ENCODE assay signal across 20 mouse cellular contexts in the genomic region with DNA sequence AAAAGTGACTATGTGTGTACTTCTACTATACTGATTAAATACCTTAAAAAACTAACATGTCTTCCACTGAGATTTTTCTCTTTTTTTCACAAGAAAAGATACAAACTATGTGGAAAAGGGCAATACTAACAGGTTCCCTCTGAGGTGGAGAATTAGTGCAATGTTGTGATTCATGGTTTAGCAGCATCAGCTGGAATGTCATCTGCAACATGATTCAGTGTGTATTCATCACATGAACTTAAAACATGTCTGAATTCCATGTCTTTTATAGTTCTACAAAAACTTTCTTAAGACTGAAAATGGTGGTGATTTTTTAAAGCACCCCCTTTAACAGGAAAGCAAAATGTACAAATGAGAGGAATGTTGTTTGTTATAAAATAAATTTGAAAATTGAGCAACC.
DNase-seq lines count a peak whose midpoint lies in the region; ATAC-seq and TF ChIP-seq lines count a peak whose summit lies in the region.
"Had no signal": no experiment of that assay in that cellular context is flagged by ENCODE, and none has a peak within 500 bp of the region (broad histone marks: within the 10 kb centered on the region; RNA-seq: fewer than 3 reads in every experiment).

No protein-coding gene starts in this region.

- H3K4me1 ChIP-seq in forebrain, embryonic 15.5 days, result peaks cover 7% of the 10 kb centered on the region
- no peaks in the 10 kb centered on the region; the same call in 1 of the 2 replicates for H3K4me1 ChIP-seq in forebrain, embryonic 16.5 days (replicated peaks; ENCODE audit: control insufficient read depth, insufficient read depth, low read length)
- peaks cover 3% of the 10 kb centered on the region; the same call in 1 of the 2 replicates for H3K4me1 ChIP-seq in embryonic fibroblast, embryonic 13.5 days (ENCODE audit: control insufficient read depth, insufficient read depth, low read length)
- H3K4me1 ChIP-seq in midbrain, embryonic 16.5 days (ENCODE audit: control insufficient read depth, insufficient read depth, low read length), result peaks cover 6% of the 10 kb centered on the region
- H3K4me1 ChIP-seq: embryonic facial prominence, embryonic 15.5 days had no signal

- H3K36me3 ChIP-seq in forebrain, embryonic 15.5 days, result no peaks in the 10 kb centered on the region
- no peaks in the 10 kb centered on the region for H3K36me3 ChIP-seq in forebrain, embryonic 16.5 days (ENCODE audit: control insufficient read depth, insufficient read depth)
- no peaks in the 10 kb centered on the region for H3K36me3 ChIP-seq in midbrain, embryonic 16.5 days (ENCODE audit: control insufficient read depth, insufficient read depth, low read length)
- H3K36me3 ChIP-seq: embryonic facial prominence, embryonic 13.5 days; embryonic facial prominence, embryonic 15.5 days had no signal

- H3K4me2 ChIP-seq in forebrain, embryonic 15.5 days (replicated peaks), result no peak overlapping the region
- H3K4me2 ChIP-seq in forebrain, embryonic 16.5 days (ENCODE audit: low read length), result no peak overlapping the region
- H3K4me2 ChIP-seq in midbrain, embryonic 16.5 days (ENCODE audit: low read length), result no peak overlapping the region

- no peaks in the 10 kb centered on the region for H3K27me3 ChIP-seq in forebrain, embryonic 15.5 days
- no peaks in the 10 kb centered on the region for H3K27me3 ChIP-seq in forebrain, embryonic 16.5 days (replicated peaks; ENCODE audit: control insufficient read depth, insufficient read depth, low read length)
- no peaks in the 10 kb centered on the region for H3K27me3 ChIP-seq in midbrain, embryonic 16.5 days (ENCODE audit: control insufficient read depth, insufficient read depth, low read depth, low read length)
- H3K27me3 ChIP-seq: embryonic facial prominence, embryonic 13.5 days; embryonic facial prominence, embryonic 15.5 days; forebrain, embryonic 13.5 days had no signal

- DNase-seq in NIH3T3 (ENCODE audit: low read depth), result peak; percentile 55
- DNase-seq in T-cell, adult 2 months (ENCODE audit: low spot score), result no peak
- DNase-seq: adrenal gland, adult 8-10 months; adrenal gland, postnatal 14 days; adrenal gland, postnatal 36 days; cerebellum, adult 11-12 months; cerebellum, adult 2 months; cerebellum, adult 9-10 months; cerebellum, postnatal 10 days; cerebellum, postnatal 25 days; forebrain, postnatal 0 days had no signal

- H3K9ac ChIP-seq in forebrain, embryonic 15.5 days (replicated peaks), result no peak overlapping the region
- H3K9ac ChIP-seq in forebrain, embryonic 16.5 days (replicated peaks; ENCODE audit: low read depth, low read length), result no peak overlapping the region
- no peak overlapping the region for H3K9ac ChIP-seq in midbrain, embryonic 16.5 days (ENCODE audit: low read depth, low read length)
- H3K9ac ChIP-seq: embryonic facial prominence, embryonic 13.5 days; embryonic facial prominence, embryonic 15.5 days; forebrain, embryonic 13.5 days had no signal

- H3K4me3 ChIP-seq in forebrain, embryonic 15.5 days, result no peak overlapping the region
- H3K4me3 ChIP-seq in forebrain, embryonic 16.5 days (replicated peaks; ENCODE audit: low read length), result no peak overlapping the region
- no peak overlapping the region for H3K4me3 ChIP-seq in embryonic fibroblast, embryonic 13.5 days (ENCODE audit: insufficient read depth, low read length)
- no peak overlapping the region for H3K4me3 ChIP-seq in midbrain, embryonic 16.5 days (ENCODE audit: low read depth, low read length)
- H3K4me3 ChIP-seq: embryonic facial prominence, embryonic 13.5 days; embryonic facial prominence, embryonic 15.5 days; forebrain, embryonic 13.5 days had no signal

- no peak for ATAC-seq in forebrain, embryonic 15.5 days (replicated peaks)
- no peak for ATAC-seq in forebrain, embryonic 16.5 days
- no peak for ATAC-seq in midbrain, embryonic 16.5 days
- ATAC-seq in frontal cortex, adult (ENCODE audit: low TSS enrichment), result no peak
- ATAC-seq: activated CD4-positive, CD25-positive, alpha-beta regulatory T cell, adult 4 months had no signal

- H3K27ac ChIP-seq in forebrain, embryonic 15.5 days (replicated peaks), result peak overlapping the region; percentile 69; the same call in 1 of the 2 replicates
- no peak overlapping the region for H3K27ac ChIP-seq in forebrain, embryonic 16.5 days (ENCODE audit: low read length)
- peak overlapping the region; percentile 92; the same call in 1 of the 2 replicates for H3K27ac ChIP-seq in embryonic fibroblast, embryonic 13.5 days (ENCODE audit: insufficient read depth, low read length)
- no peak overlapping the region for H3K27ac ChIP-seq in midbrain, embryonic 16.5 days (ENCODE audit: low read length)
- H3K27ac ChIP-seq: embryonic facial prominence, embryonic 15.5 days had no signal

- no peak for TF ChIP-seq POLR2A in embryonic fibroblast, embryonic 13.5 days (IDR thresholded peaks at IDR 0.05; ENCODE audit: low read depth, low read length)

- TF ChIP-seq CTCF in embryonic fibroblast, embryonic 13.5 days (IDR thresholded peaks at IDR 0.05; ENCODE audit: borderline replicate concordance, insufficient read depth, low read length), result no peak

- no peaks in the 10 kb centered on the region for H3K9me3 ChIP-seq in forebrain, embryonic 15.5 days
- H3K9me3 ChIP-seq in forebrain, embryonic 16.5 days (ENCODE audit: control insufficient read depth, low read length), result no peaks in the 10 kb centered on the region
- H3K9me3 ChIP-seq in midbrain, embryonic 16.5 days (replicated peaks; ENCODE audit: control insufficient read depth, low read length, poor library complexity, severe bottlenecking), result no peaks in the 10 kb centered on the region
- H3K9me3 ChIP-seq: embryonic facial prominence, embryonic 13.5 days; embryonic facial prominence, embryonic 15.5 days; forebrain, embryonic 13.5 days had no signal

Comparison
In these comparisons a context has a peak if more than half of its experiments do, and no peak if none do; other contexts are left out.
1. H3K27ac ChIP-seq: peak in forebrain, embryonic 15.5 days (single experiment) and embryonic fibroblast, embryonic 13.5 days (single experiment); none in forebrain, embryonic 16.5 days (single experiment) and midbrain, embryonic 16.5 days (single experiment).